In the genomic region with DNA sequence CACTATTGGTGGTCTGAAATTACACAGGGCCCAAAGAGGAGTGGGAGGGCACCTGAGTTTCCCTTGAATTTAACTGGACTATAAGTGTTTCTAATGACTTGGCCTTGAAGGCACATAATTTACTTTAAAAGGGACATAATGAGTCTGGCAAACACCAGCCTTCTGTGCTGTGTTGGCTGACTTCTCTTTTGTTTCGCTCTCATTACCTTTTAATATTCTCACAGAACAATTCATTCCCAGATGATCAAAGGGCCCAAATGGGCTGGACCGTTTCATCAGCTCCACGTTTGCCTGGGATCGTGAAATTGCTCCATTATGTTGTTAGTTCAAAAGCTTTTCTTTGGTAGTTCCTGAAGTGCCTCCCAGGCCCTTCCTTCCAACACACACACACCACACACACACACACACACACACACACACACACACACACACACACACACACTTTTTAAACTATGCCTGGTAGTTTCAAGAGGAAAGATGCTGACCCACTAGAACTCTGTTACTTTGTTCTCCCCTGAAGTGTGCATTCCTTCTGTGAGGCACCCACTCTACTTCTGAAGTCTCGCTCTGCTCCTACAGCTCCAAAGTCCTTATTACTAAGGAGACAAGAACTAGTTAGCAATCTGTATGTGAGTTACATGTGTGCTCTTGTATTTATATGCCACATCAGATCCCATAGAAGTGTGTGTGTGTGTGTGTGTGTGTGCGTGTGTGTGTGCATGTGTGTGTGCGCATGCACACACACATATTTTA, we compare ENCODE assay signal across 8 mouse cellular contexts. TPM values are rescaled to one million over a fixed set of nuclear protein-coding genes. Genes with fewer than 3 reads are reported as not detected.
DNase-seq lines count a peak whose midpoint lies in the region; ATAC-seq lines count a peak whose summit lies in the region.

No protein-coding gene starts in this region.

- H3K4me3 ChIP-seq in kidney, embryonic 14.5 days (ENCODE audit: low read length), result peak overlapping the region; percentile 63
- peak overlapping the region; percentile 71 for H3K4me3 ChIP-seq in embryonic facial prominence, embryonic 11.5 days (ENCODE audit: low read depth, low read length)
- H3K4me3 ChIP-seq in hindbrain, embryonic 13.5 days, result peak overlapping the region; percentile 72
- H3K4me3 ChIP-seq in midbrain, embryonic 16.5 days (ENCODE audit: low read depth, low read length), result peak overlapping the region; percentile 81

- 26% methylated on average over 7 of the region's 7 CpGs for WGBS in kidney, embryonic 14.5 days
- WGBS in embryonic facial prominence, embryonic 11.5 days, result 28% methylated on average over 7 of the region's 7 CpGs
- WGBS in hindbrain, embryonic 13.5 days, result 18% methylated on average over 7 of the region's 7 CpGs
- 16% methylated on average over 7 of the region's 7 CpGs for WGBS in midbrain, embryonic 16.5 days

- ATAC-seq in kidney, embryonic 14.5 days (ENCODE audit: low FRiP score, low TSS enrichment), result no peak
- ATAC-seq in embryonic facial prominence, embryonic 11.5 days (replicated peaks; ENCODE audit: insufficient number of reproducible peaks, low FRiP score, low TSS enrichment, low read depth), result no peak
- no peak for ATAC-seq in hindbrain, embryonic 13.5 days (ENCODE audit: low FRiP score)
- no peak for ATAC-seq in midbrain, embryonic 16.5 days

- 0 out of 2 replicates have a peak, but pooled peaks cover 12% of the 10 kb centered on the region for H3K4me1 ChIP-seq in kidney, embryonic 14.5 days (ENCODE audit: control insufficient read depth, insufficient read depth, low read length)
- H3K4me1 ChIP-seq in embryonic facial prominence, embryonic 11.5 days (ENCODE audit: control insufficient read depth, insufficient read depth, low read length), result no peaks in the 10 kb centered on the region; the same call in 1 of the 2 replicates
- peaks cover 40% of the 10 kb centered on the region for H3K4me1 ChIP-seq in hindbrain, embryonic 13.5 days (replicated peaks)
- H3K4me1 ChIP-seq in midbrain, embryonic 16.5 days (ENCODE audit: control insufficient read depth, insufficient read depth, low read length), result peaks cover 18% of the 10 kb centered on the region

- no peaks in the 10 kb centered on the region for H3K9me3 ChIP-seq in kidney, embryonic 14.5 days (ENCODE audit: control insufficient read depth, low read length)
- H3K9me3 ChIP-seq in embryonic facial prominence, embryonic 11.5 days (replicated peaks; ENCODE audit: control insufficient read depth, low read length), result no peaks in the 10 kb centered on the region
- H3K9me3 ChIP-seq in hindbrain, embryonic 13.5 days, result no peaks in the 10 kb centered on the region
- H3K9me3 ChIP-seq in midbrain, embryonic 16.5 days (replicated peaks; ENCODE audit: control insufficient read depth, low read length, poor library complexity, severe bottlenecking), result no peaks in the 10 kb centered on the region

- H3K4me2 ChIP-seq in kidney, embryonic 14.5 days (replicated peaks; ENCODE audit: low read depth, low read length), result peak overlapping the region; percentile 56
- peak overlapping the region; percentile 71 for H3K4me2 ChIP-seq in embryonic facial prominence, embryonic 11.5 days (ENCODE audit: low read depth, low read length)
- H3K4me2 ChIP-seq in hindbrain, embryonic 13.5 days, result peak overlapping the region; percentile 69
- H3K4me2 ChIP-seq in midbrain, embryonic 16.5 days (ENCODE audit: low read length), result peak overlapping the region; percentile 73

- no peak overlapping the region; the same call in 1 of the 2 replicates for H3K27ac ChIP-seq in kidney, embryonic 14.5 days (ENCODE audit: low read depth, low read length)
- H3K27ac ChIP-seq in embryonic facial prominence, embryonic 11.5 days (replicated peaks; ENCODE audit: low read depth, low read length), result peak overlapping the region; percentile 95
- peak overlapping the region; percentile 93 for H3K27ac ChIP-seq in hindbrain, embryonic 13.5 days
- peak overlapping the region; percentile 89 for H3K27ac ChIP-seq in midbrain, embryonic 16.5 days (ENCODE audit: low read length)

- no peak for DNase-seq in kidney, postnatal 14 days
- DNase-seq in embryonic facial prominence, embryonic 11.5 days (ENCODE audit: low spot score), result peak; percentile 41
- DNase-seq in frontal cortex, adult 2 months (ENCODE audit: extremely low spot score in 1 of 2, low spot score in 1 of 2), result no peak
- no peak for DNase-seq in cerebellum, adult 11-12 months
- DNase-seq in cerebellum, adult 9-11 months, result no peak

- peak overlapping the region; percentile 75; the same call in 1 of the 2 replicates for H3K9ac ChIP-seq in kidney, embryonic 14.5 days (ENCODE audit: low read depth, low read length)
- H3K9ac ChIP-seq in embryonic facial prominence, embryonic 11.5 days (replicated peaks; ENCODE audit: low read length), result peak overlapping the region; percentile 92
- peak overlapping the region; percentile 89 for H3K9ac ChIP-seq in hindbrain, embryonic 13.5 days
- H3K9ac ChIP-seq in midbrain, embryonic 16.5 days (ENCODE audit: low read depth, low read length), result peak overlapping the region; percentile 88

- H3K36me3 ChIP-seq in kidney, embryonic 14.5 days (ENCODE audit: control insufficient read depth, insufficient read depth, low read length), result peaks cover 14% of the 10 kb centered on the region; the same call in 1 of the 2 replicates
- H3K36me3 ChIP-seq in embryonic facial prominence, embryonic 11.5 days (replicated peaks; ENCODE audit: control insufficient read depth, insufficient read depth, low read depth, low read length), result peaks cover 8% of the 10 kb centered on the region
- peaks cover 6% of the 10 kb centered on the region; the same call in 1 of the 2 replicates for H3K36me3 ChIP-seq in hindbrain, embryonic 13.5 days
- no peaks in the 10 kb centered on the region for H3K36me3 ChIP-seq in midbrain, embryonic 16.5 days (ENCODE audit: control insufficient read depth, insufficient read depth, low read length)

- no peaks in the 10 kb centered on the region for H3K27me3 ChIP-seq in kidney, embryonic 14.5 days (ENCODE audit: control insufficient read depth, insufficient read depth, low read length)
- H3K27me3 ChIP-seq in embryonic facial prominence, embryonic 11.5 days (ENCODE audit: control insufficient read depth, insufficient read depth, low read length), result no peaks in the 10 kb centered on the region
- H3K27me3 ChIP-seq in hindbrain, embryonic 13.5 days, result no peaks in the 10 kb centered on the region
- no peaks in the 10 kb centered on the region for H3K27me3 ChIP-seq in midbrain, embryonic 16.5 days (ENCODE audit: control insufficient read depth, insufficient read depth, low read depth, low read length)

RNA-seq across cellular contexts. Expression of a gene that starts 1.5 kb away (rescaled TPM):
- polyA plus RNA-seq in kidney, embryonic 14.5 days (2014; fragmentation: Nextera tagmentation; extraction: Ambion mirVana), result 293 and 358 TPM in 2 replicates
- polyA plus RNA-seq in embryonic facial prominence, embryonic 11.5 days (2014; fragmentation: Nextera tagmentation; extraction: Ambion mirVana), result 499 and 596 TPM in 2 replicates
- 566 and 774 TPM in 2 replicates for polyA plus RNA-seq in hindbrain, embryonic 13.5 days (2015; fragmentation: Nextera tagmentation; extraction: Ambion mirVana)
- 861 and 866 TPM in 2 replicates for polyA plus RNA-seq in midbrain, embryonic 16.5 days (2015; fragmentation: Nextera tagmentation; extraction: Ambion mirVana)
- 663 and 802 TPM in 2 replicates for polyA plus RNA-seq in frontal cortex, adult 2 months (2012; rRNA removed)
